Mouse (Mus musculus): ENCODE results near the gene Nmrk1.

The Nmrk1 gene

GRCm38 (mm10) chr19:18617504-18617903, 14.2 kb upstream of the Nmrk1 start:
- no peak for DNase-seq

GRCm38 (mm10) chr19:18619060-18619459, 12.7 kb upstream of the Nmrk1 start:
- DNase-seq: no peak

DNA sequence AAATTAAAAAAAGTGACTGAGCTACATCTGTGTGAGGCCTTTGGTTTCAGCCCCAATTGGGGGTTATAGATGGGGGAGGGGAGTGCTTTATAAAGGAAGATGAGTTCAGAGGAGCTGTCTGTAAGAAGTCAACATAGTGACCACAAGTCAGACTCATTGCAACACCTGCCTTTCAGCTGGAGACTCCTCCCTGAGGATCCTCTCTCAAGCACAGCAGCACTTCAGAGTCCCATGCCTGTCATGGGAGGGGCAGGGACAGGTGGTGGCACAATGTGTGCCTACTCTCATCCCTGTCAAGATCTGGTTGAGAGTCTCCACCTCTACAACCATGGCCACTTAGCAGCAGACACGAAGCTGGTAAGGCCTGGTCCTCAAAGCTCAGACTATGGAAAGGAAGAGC, 12.1 kb upstream of the Nmrk1 start:
- DNase-seq: no peak

DNA sequence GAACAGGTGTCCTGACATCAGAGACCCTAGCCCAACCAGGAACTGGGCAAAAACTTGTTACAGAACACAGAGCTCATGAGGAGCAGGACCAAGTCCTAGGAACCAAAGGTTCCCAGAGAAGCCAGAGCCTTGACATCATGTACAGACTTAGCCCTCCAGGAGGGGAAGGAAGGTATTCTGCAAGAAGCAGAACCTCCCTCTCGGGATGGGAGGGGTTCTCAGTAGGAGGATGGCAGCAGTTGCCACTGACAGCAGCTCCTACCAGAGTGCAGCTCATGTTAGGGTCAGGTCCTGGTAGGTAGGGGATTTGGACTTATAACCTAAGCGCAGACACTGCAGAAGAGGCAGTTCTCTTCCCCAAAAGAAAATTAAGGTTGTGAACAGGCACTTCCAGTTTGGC, 7.9 kb upstream of the Nmrk1 start:
- no peak for DNase-seq

DNA sequence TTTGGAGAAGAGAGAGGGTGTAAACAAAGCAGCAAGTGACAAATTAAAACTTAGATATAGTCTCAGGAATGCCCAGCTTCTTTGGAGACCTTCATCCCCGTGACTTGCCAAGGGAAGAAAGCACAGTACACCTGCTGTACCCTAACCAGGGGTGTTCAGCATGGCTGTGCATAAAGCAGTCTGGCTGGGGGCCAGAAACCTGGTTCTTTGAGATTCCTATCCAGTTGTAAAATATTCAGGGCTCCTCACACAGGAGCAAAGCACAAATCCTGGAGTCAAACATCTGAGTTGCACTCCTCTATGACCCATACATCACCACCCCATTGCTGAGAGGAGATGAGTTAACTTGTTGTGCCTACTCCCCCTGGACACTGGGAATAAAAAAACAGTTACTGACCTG, 2.2 kb upstream of the Nmrk1 start:
- peak; percentile 91 for DNase-seq

DNA sequence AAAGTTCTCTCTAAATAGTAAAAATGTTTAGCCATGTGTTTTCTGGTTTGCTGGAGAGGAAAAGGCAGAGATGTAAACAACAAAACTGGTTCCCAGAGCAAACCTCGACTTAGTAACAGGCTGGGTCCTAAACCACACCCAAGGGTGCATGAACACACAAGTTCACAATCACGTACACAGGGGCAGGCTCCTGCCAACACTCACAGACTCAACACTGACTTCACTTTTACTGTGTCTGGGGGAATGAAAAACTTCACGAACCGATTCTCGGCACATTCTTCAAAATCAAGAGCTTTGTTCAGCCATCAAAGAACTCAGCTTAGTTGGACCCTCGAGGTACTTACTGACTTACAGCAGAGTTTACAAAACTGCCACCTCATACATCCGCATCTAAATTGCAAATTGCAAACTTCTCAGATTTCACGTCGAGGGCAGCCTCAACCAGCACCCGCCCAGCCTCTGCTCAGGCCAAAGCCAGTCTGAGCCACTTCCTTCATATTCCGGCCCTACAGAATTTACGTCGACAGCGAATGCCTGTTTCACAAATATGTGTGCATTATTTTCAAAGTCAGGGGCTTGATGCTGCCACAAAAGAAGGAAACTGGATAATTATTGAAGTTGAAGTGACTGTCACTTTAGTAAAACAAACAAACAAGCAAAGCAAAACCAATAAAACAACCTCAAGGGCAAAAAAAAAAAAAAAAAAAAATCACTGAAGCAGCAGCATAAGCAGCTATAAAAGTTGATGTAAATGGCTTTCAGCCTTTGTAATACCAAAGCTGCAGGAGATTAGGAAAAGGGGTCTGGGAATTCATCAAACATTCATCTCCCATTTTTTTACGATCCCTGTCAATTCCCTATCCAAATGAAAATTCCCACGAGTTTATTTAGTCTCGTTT, 1.3 kb upstream of the Nmrk1 start:
- DNase-seq: peak; percentile 73

DNA sequence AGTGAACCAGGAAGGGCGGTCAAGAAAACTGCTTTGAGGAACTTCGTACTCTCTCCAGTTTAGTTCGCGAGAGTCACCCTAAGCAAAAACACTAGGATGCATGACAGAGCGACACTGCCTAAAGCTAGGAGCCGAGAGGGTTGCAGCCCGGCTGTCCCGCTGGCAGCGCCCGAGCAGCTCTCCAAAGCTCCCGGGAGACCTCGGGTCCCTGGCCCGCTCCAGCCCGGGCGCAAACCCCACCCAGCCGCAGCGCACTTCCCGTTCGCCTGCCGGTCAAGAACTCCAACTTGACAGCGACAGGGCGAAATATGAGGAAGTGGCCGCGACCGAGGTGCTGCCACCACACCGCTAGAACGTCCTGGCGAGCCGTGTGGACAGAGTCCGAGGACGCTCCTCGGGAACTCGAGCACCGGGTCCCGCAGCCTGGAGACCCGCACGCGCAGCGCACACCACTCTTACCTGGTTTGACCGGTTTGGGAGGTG, 548 bp upstream of the Nmrk1 start:
- peak; percentile 81 for DNase-seq

- no peak for DNase-seq
These were observed 758 bp downstream of the Nmrk1 start for GRCm38 (mm10) chr19:18632231-18633185.

GRCm38 (mm10) chr19:18637954-18638353, 6.2 kb downstream of the Nmrk1 start:
- no peak for DNase-seq

DNA sequence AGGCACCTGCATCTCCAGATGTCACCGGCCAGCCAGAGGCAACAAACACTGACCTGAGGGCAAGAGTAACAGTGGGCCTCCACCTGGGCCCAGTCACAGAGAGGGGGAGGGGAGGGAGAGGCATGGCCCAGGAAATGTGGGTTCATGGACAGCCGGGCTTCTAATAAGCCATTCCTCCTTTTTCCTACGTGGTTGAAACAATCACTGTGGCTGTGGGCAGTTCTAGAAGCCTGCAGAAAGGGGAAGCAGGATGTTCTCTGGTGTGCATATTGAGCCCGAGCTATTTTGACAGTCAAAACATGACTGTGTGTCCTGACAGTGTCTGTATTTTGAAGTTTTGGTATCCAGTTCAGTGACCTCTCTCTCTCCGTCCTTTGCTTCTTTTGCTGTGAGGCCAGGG, 7.2 kb downstream of the Nmrk1 start:
- no peak for DNase-seq

- DNase-seq: peak; percentile 34
These were observed 7.8 kb downstream of the Nmrk1 start for GRCm38 (mm10) chr19:18639552-18639951.

DNA sequence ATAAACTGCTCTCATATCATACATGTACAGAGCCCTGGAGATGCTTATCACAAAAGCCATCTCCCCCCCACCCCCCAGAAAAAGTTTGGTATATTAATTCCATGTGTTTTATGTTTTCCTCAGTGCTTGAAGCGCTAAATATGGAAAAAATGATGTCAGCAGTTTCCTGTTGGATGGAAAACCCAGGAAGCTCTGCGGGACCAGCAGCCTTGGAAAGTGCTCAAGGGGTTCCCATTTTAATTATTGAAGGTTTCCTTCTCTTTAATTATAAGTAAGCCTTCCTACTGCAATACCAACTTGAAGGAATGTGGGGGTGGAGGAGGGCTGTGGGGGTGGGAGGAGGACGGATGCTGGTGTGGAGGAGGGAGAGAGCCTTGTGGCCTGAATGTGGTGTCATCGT, 9.3 kb downstream of the Nmrk1 start:
- DNase-seq: no peak

- DNase-seq: no peak
These were observed 11.7 kb downstream of the Nmrk1 start for GRCm38 (mm10) chr19:18643411-18643810.

- no peak for DNase-seq
These were observed 12.3 kb downstream of the Nmrk1 start for GRCm38 (mm10) chr19:18644084-18644483.

GRCm38 (mm10) chr19:18646397-18646796, 14.6 kb downstream of the Nmrk1 start:
- DNase-seq: no peak

DNA sequence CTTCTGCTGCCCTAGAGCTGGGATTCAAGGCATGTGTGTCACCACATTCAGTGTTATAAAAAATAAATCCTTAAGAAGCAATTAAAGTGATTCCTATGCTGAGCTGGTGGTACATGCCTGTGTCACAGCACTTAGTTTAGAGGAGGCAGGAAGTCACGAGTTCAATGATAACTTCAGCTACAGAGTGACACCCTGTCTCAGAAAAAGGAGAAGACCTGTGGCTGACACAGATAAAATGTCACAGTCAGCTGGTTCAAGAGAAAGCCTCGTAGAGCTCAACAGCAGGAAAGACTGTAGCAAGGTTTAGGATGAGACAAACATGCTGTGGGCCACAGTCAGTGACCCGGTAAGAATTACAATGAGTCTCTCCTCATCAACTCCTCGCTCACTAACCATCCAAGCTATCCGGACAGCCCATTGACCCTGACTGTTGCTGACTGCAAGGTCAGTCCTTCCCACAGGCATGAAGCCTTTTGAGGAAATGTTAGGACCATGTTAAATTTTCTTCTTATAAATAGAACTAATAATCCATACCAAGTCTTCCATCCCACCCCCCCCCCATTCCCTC, 15.2 kb downstream of the Nmrk1 start:
- no peak for DNase-seq

DNA sequence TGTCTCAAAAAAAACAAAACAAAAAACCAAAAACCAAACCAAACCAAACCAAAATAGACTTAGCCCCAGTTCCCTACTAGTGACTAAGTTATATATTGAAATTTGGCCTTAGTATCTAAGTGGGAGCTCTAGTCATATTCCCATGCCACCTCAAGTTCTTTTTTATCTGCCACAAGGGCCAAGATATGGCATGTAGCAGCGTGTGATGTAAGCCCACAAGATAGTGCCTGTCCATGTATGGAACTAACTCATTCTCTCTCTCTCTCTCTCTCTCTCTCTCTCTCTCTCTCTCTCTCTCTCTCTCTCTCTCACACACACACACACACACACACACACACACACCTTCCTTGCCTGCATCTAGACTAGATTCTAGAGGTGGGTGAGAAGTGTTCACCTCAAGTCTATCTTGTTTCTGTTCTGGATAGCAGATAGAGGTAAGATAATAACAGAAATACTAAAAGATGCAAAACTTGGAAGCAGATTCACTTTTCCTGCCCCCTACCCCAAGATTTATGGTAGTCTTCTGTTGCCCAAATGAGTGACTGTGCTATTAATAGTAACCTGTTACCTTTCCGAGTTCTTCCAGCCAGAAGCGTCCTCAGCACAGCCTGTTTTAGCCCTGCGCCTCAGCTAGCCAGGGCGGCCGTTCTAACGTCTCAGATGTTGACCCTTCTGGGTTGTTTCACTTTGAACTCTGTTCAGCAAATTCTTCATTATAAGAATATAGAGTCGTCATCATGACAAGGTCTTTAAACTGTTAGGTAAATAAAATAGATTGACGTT, 16.2 kb downstream of the Nmrk1 start:
- DNase-seq: no peak

DNA sequence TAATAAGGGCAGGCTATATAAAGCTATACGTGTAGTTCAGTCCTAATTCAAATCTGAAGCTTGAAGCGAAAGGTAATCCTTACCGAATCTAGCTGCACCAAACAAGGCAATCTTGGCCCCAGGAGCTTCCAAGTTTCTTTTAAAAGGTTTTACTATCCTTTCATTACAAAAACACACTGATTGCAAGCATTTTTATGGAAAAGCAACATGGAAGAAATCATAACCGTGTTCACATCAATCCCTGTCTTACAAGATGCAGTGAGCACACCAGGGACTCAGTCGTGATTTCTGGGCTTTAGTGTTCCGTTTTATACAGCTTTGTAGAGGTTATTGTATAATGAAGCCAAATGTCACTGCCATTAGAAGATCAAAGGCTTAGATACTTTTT, 16.8 kb downstream of the Nmrk1 start:
- no peak for DNase-seq

DNA sequence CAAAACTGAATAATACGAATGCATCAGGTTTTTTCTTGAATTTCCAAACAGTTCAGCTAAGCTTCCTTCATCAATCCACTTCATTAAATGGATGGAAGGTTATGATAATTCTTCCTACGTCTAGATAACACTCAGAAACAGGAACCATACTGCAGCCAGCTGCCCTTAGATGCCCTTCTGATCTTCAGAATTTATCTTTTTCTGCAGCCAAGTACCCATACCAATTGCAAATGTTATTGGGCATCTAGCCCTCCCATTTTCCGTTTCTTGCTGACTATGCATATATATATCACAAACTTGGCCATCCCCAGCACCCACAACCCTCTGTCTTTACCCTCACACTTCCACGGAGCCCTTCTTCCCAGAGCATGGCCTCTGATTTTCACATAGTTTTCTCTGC, 18.2 kb downstream of the Nmrk1 start:
- no peak for DNase-seq

- DNase-seq: no peak
These were observed 18.7 kb downstream of the Nmrk1 start for GRCm38 (mm10) chr19:18650473-18650872.

GRCm38 (mm10) chr19:18652592-18652991, 20.8 kb downstream of the Nmrk1 start:
- DNase-seq: peak; percentile 24

DNA sequence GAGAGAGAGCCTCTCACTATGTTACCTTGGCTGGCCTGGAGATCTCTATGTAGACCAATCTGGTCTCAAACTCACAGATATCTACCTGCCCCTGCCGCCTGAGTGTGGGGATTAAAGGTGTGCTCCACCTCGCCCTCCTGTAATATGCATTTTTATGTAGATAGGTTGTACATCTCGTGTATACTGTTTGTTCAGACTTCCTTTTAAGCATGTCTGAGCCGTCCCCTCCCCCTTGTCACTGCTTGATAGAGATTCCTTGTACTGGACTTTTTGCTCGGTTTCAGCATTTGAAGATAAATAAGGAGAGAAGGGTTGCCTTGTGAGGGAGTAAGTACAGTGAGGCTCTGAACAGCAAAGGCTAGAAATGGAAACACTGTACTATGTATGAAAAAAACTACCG, 21.3 kb downstream of the Nmrk1 start:
- no peak for DNase-seq

Data from kidney, postnatal 10 days (tissue).